Mouse (Mus musculus): ENCODE data around the gene A4galt.

GRCm38 (mm10) chr15:83293706-83294645, 42.4 kb upstream of the A4galt start:
- no peak for TF ChIP-seq GATA1 (IDR thresholded peaks at IDR 0.05; ENCODE audit: low read length)
- TF ChIP-seq TAL1 (IDR thresholded peaks at IDR 0.05; ENCODE audit: low read length) = no peak

All from erythroblast, embryonic 14.5 days (primary cell).